Mouse (Mus musculus) splenic B cell, adult 2 months (primary cell): Measurements from ENCODE around the gene Stk25.

Source experiments
- DNase-seq: peaks from one replicate; pipeline ENCODE4 v3.0.0-alpha.2; 2011; ENCODE audit warnings: low read depth, low spot score
- H3K27me3 ChIP-seq: 2 replicates; pipeline ENCODE4 v1.6.1; 2012; ENCODE audit warnings: mild to moderate bottlenecking, low read length, moderate library complexity, mixed read lengths; ENCODE audit not compliant: control insufficient read depth, poor library complexity, insufficient read depth, severe bottlenecking
- H3K36me3 ChIP-seq: 2 replicates; pipeline ENCODE4 v1.6.1; 2012; ENCODE audit warnings: mild to moderate bottlenecking, low read length, moderate library complexity, mixed read lengths; ENCODE audit not compliant: control insufficient read depth, poor library complexity, insufficient read depth, severe bottlenecking

The Stk25 gene

DNA sequence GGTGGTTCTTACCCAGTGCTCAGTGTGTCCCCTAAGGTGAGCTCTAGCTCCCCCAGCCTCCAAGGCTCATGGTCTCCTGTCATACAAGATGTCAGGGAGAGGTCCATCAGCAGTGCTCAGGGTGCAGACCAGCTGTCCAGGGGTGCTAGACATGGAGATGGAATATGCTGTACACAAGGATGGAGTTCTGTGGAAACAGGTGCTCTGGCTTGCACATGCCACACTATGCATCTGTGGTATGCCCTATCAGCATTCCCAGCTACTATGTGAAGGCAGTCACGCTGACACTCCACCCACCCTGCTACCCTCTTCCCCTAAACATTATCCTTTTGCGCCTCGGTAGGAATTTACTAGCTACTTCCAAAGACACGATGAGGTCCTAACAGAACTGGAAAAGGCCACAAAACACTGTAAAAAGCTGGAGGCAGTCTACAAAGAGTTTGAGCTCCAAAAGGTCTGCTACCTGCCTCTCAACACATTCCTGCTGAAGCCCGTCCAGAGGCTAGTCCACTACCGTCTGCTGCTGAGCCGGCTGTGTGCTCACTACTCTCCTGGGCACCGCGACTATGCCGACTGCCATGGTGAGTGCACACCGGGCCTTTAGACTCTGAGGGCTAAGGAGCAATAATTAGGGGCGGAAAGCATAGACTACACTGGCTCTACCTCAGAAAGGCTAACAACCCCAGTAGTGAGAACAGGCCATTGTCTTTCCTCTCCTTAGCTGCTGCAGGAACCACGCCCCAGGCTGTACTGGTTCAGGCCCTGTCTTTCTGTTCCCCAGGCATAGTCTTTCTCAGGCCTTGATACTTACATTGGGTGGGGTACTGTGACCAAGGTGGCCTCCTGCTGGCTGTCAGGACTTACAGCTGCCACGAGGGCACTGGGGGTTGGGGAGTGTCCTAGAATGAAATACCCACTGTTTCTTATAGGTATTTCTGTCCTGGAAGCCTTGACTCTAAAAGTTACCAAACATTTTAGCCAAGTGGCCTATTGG, 51.1 kb downstream of the Stk25 start:
- no peak for DNase-seq
- Histone ChIP-seq H3K27me3 (no peaks in the 10 kb centered on the region), H3K36me3 (no peaks in the 10 kb centered on the region)

DNA sequence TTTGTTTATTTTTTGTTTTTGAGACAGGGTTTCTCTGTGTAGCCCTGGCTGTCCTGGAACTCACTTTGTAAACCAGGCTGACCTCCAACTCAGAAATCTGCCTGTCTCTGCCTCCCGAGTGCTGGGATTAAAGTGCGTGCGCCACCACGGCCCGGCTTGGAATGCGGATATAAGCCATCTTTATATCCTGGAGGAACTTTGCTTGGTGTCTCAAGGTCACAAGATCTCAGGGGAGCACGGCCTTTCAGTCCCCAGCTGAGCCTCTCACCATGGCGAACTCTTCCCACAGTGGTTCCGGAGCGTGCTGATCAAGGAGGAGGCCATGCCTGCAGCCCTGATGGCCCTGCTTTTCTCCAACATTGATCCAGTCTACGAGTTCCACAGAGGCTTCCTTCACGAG, 54.5 kb downstream of the Stk25 start:
- H3K36me3 ChIP-seq = no peaks in the 10 kb centered on the region
- H3K27me3 ChIP-seq = no peaks in the 10 kb centered on the region; the same call in 1 of the 2 replicates
- DNase-seq = no peak

DNA sequence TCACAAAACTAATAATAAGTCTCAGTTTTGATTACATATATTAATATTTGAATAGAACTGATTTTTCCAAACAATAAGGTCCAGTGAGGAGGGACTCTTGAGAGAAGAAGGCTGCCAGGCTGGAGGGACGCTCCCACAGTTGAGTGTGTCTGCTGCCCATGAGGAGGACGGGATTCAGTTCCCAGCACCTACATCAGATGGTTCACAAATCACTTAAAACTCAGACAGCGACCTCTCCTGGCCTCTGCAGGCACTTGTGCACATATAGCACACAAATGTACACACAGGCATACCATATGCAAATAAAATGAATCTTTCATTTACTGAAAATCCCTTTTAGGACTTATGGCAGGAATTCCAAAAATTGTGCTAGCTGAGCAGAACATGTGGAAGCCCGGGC, 55.5 kb downstream of the Stk25 start:
- no peaks in the 10 kb centered on the region for H3K36me3 ChIP-seq
- no peak for DNase-seq
- no peaks in the 10 kb centered on the region; the same call in 1 of the 2 replicates for H3K27me3 ChIP-seq

DNA sequence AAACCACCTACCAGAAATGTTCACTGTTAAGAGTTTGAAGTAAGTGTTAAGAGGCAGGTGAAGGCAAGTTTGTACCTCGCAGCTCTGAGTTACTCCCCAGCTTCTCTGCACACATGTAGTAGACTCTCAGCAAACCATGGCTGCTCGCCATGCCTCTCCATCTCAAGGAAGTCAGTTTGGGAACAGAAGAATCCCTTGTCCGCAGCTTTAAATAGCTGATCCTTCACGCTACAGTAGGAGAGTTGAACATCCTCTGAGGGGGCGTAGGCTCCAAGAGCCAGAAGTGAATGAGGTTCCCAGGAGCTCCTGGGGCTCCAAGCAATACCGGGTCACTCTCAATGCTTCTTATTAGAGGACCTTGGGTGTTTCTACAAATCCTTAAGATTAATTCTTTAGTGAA, 62.5 kb downstream of the Stk25 start:
- no peaks in the 10 kb centered on the region; the same call in 1 of the 2 replicates for H3K27me3 ChIP-seq
- DNase-seq = no peak

DNA sequence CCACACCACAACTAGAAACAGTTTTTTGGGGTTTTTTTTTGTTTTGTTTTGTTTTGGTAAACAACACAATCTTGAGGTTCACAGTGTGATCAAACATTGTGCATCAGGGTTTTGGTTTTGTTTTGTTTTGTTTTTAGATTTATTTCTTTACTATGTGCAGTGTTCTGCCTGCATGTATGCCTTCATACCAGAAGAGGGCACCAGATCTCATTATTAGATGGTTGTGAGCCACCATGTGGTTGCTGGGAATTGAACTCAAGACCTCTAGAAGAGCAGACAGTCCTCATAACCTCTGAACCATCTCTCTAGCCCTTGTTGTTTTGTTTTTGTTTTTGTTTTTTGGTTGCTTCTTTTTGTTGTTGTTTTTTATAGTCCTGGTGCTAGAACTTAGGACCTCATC, 64.5 kb downstream of the Stk25 start:
- no peaks in the 10 kb centered on the region for H3K27me3 ChIP-seq
- no peaks in the 10 kb centered on the region for H3K36me3 ChIP-seq
- DNase-seq = no peak

More for the DNA sequence above, 62.5 kb downstream of the Stk25 start:
- no peaks in the 10 kb centered on the region for H3K36me3 ChIP-seq

DNA sequence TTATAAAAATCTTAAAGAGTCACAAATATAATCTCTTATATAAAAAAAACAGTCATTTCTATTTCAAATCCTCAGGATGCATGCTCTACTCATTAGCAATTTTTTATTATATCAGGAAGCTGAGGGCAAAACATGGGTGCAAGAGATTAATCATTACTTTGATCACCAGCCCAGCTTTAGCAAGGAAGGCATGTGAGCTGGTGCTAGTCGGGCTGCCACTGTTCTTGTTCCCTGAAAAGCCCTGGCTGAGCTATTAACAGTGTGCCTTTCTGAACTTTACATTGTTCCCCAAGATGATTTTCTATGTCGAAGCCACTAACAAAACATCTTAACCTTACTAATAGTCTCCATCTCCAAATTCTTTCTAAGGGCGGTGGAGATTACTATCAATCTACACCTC, 70.1 kb downstream of the Stk25 start:
- DNase-seq = no peak
- no peaks in the 10 kb centered on the region for H3K27me3 ChIP-seq

DNA sequence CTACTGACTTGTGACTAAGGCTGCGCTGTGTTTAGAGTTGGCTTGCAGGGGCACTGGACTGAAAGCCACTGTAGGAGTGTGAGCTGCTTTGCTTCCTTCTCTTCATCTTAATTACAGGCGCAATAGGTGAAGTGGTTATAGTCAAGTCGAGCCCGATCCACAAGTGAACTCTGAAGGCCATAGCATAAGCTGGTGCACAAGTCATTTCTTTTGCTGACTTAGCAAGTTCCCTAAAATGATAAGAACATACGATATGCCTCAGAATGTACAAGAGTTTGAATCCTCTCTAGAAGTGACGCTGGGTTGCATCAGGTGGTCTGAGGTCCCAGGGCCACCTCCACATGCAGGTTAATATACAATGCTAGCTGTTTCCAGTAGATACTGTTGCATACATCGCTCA, 76.9 kb downstream of the Stk25 start:
- no peak for DNase-seq
- Histone ChIP-seq H3K36me3 (no peaks in the 10 kb centered on the region), H3K27me3 (no peaks in the 10 kb centered on the region)

More for the DNA sequence above, 70.1 kb downstream of the Stk25 start:
- H3K36me3 ChIP-seq = no peaks in the 10 kb centered on the region

DNA sequence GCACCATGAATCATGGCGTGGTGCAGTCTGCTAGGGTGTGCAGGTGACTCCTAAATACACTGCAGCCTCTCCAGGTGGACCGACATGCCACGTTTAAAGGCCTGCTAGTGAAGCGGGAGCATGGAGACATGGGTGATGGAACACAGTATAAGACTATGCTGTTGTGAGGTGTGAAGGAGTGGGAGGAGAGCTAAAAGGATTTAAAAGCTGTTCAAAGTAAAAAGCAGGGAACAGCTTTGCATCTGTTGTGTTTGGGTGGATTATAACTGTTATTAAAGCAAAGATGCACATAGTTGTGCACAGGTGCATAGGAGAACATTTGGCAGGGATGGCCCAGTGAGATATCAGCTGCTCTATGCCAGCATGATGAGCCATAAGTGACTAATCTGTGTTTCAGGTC, 80.6 kb downstream of the Stk25 start:
- DNase-seq = no peak
- Histone ChIP-seq H3K27me3 (no peaks in the 10 kb centered on the region), H3K36me3 (no peaks in the 10 kb centered on the region)

DNA sequence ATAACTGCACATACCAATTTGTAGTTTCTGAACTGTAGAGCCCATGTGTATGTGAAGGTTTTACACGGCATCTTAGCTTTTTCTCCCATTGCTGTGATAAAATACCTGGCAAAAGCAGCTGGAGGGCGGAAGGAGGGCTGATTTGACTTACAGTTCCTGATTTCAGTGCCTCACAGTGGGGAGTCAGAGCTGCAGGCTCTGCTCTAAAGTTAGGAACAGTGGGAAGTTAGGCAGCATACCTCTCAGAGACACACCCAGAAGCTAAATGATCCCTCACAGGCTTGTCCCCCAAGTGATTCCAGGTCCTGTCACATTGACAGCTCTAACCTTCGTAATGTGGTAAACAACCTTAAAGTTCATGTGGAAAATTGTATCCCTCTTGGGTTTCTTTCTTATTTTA, 81.4 kb downstream of the Stk25 start:
- H3K36me3 ChIP-seq = no peaks in the 10 kb centered on the region
- H3K27me3 ChIP-seq = no peaks in the 10 kb centered on the region
- DNase-seq = no peak
